Mouse (Mus musculus): ENCODE results near the gene 6430531B16Rik.

- no peak for TF ChIP-seq CTCF (IDR thresholded peaks at IDR 0.05; ENCODE audit: low read depth)
- 0 out of 2 replicates have a peak, but pooled peaks have one; percentile 32 for TF ChIP-seq EP300 (IDR thresholded peaks at IDR 0.05; ENCODE audit: low read depth)
Observed at GRCm38 (mm10) chr7:139974307-139974706, 4.2 kb downstream of the 6430531B16Rik start.
